Mouse (Mus musculus) hematopoietic multipotent progenitor cell, adult 10-12 weeks (in vitro differentiated cells): ENCODE results near the gene Usp6nl. TPM values are rescaled to one million over a fixed set of nuclear protein-coding genes. Genes with fewer than 3 reads are reported as not detected.

Experiments used
- polyA plus RNA-seq: library from polyadenylated mRNA; stranded (reverse); fragments of >175 nt; gene quantifications from 2 replicates; pipeline ENCODE4 v1.2.3, GENCODE M21; 2012; ENCODE audit warnings: low replicate concordance

Usp6nl gene
- polyA plus RNA-seq: 14.4 and 21.4 TPM in 2 replicates

GRCm38 (mm10) chr2:6322376-6322901 lies at the start of gene Usp6nl:
Usp6nl (plus strand) TSS chr2:6322667.

Other genes with a start within 250 kb of the Usp6nl start
- 2.0 and 2.8 TPM in 2 replicates for gene Proser2, start 192.5 kb upstream of the Usp6nl start, polyA plus RNA-seq
- 2.4 and 5.3 TPM in 2 replicates for gene Echdc3, start 109.6 kb upstream of the Usp6nl start, polyA plus RNA-seq